Mouse (Mus musculus) c-Kit-negative CD71-positive TER-119-positive erythroid progenitor cells, embryonic 14.5 days (primary cell): ENCODE data around the gene Zfp612.
"Not testable (repeated sequence)": the region's sequence is repeated elsewhere in the genome, so short reads cannot be mapped to it uniquely, and the experiment has no call there.

Experiments
- DNase-seq: peaks from one replicate; pipeline ENCODE4 v3.0.0-alpha.2; 2013; ENCODE audit warnings: low read depth, low spot score

Zfp612 gene

DNA sequence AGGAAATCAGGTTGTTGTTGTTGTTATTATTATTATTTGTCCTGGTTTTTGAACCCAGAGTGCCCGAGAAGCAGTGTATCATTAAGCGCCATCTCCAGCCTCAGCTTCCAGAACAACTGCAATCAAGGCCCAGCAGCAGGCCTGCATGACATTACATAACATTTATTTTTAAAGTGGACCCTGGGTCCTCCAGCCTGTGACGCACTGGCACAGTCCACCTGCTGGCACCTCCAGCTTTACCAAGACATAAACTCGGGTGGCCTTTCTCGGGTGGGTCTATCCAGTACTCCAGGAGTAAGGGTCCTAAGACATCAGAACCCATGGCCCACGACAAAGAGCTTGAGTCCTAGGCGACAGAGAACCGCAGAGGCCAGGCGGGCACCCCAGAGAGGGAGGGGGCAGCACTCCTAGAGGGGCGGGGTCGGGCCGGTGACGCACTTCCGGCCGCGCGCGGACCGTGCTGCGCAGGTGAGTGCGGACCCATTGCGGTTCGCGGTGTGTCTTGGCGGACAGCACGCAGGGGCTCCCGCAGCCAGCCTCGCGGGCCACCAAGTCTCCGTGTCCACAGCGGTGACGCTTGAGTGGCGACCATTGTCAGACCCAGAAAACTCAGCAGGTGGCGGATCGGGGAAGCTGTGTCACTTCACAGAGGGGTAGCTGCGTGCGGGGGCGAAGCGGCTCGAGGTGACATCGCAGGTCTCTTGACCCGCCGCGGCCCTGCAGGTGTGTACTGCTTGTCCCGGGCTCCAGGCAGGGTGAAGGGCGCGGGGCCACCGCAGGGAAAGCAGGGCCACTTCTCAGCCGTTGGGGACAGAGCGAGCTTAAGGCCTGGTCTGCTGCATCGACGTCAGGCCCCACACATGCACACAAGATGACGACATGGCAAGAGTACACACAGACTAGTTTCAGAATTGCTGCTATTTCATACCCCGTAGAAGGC is at the start of gene Zfp612:
TSS of gene Zfp612 (plus strand) at position 465 of the 940 bp plus-strand sequence.
- DNase-seq, result no peak

DNA sequence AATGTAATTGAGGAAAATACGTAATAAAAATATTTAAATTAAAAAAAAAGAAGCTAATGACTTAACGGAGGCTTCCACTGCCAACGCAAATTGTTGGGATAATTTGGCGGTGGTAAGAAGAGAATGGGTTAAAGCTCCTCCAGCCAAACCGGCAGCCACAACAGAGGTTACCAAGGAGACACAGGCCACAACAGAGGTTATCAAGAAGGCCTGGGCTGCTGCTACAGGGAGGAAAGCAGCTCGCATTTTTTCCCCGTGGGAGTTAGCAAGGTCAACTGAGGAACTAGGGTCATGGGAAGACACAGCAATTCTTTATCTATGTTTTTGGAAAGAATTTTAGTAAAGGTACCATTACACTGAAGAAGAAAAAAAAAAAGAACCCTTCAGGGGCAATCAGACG is 45.8 kb upstream of the Zfp612 start:
- not testable (repeated sequence) for DNase-seq

DNA sequence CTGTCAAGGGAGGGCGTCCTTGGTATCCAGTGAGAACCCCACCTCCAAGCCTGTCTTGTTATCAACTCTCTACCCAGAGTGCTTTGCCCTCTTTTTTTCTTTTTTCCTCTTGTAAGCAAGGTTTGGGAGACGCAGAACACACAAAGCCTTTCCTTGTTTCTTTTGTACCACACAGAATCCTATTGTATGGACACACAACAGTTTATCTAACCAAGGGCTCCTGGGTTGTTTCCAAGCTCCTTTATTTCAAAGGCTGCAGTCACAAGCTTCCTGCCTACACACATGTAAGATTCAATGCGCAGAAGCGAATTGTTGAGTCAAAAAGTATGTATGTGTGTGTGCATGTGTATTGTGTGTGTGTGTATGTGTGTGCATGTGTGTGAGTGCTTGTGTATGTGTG is 45.2 kb upstream of the Zfp612 start:
- DNase-seq, result no peak

DNA sequence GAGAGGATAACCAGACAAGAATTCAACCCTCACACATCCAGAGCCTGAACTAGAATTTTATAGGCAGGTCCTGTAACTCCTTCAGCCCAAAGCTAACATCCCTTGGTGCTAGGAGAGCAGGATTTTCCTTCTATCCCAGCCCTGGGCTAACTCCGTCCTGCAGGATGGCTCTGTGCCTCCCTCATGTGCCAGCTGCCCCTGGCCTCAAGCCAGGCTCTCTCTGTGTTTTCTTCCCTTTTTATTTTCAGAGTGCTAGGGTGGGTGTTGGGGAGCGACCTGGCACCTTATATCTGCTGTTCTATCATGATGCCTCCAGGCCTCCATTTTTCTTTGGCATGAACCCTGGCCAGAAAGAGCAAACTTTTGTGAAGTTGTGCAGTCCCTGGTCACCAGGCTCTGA is 43.4 kb upstream of the Zfp612 start:
- DNase-seq, result no peak

DNA sequence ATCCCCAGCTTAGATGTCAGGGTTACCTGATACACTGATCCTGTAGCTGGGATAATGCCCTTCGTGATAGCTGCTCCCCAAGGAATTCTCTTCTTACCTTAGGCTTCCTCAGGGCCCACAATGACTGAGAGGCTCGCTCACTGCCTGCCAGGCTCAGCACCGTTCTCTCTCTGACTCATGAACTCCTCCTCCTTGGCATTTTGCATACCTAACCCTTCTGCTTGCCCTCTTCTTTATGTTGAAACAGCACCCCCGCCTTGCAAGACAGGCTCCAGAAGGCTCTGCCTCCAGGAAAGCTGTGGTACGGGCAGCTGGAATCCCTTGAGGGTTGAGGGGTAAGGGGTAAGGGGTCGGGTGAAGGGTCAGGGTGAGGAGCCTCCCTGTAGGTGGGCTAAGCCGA is 40.3 kb upstream of the Zfp612 start:
- no peak for DNase-seq

DNA sequence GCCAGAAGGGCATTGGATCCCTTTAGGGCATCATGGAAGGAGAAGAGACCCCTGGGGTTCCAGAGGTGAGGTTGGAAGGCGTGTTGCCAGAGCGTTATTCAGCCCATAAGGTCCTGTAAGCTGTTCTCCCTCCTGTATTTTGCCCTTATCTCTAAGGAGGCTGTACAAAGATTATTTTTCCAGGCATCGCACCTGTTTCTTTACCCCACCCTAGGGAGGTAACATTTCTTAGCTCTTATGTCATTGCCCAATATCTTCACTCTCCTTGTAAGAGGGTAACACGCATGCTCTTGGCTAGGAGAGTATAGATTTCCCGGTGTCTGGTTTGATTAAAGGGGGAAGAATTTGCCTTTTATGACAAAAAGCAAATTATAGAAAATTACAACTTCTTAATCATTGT is 39.9 kb upstream of the Zfp612 start, which contains the start of gene Chst4:
TSS of gene Chst4 (minus strand) at position 82 of the 400 bp plus-strand sequence.
- no peak for DNase-seq

DNA sequence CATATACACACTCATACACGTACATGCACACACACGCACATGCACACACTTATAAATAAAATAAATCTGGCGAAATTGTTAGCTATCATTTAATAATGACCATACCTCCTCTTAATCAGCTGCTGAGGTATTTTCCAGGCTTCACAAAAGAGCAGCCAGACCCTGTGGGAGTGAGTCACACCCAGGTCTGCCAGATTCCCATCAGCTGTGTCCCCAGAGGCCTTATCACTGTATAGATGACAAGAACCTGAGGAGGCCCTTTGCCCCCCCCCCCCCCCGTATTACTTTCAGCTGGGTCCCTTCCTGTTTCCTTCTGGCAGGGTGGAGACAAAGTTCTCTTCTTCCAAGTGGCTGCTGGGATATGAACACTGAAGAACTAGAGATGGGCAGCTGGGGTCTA is 39.0 kb upstream of the Zfp612 start:
- DNase-seq, result no peak

DNA sequence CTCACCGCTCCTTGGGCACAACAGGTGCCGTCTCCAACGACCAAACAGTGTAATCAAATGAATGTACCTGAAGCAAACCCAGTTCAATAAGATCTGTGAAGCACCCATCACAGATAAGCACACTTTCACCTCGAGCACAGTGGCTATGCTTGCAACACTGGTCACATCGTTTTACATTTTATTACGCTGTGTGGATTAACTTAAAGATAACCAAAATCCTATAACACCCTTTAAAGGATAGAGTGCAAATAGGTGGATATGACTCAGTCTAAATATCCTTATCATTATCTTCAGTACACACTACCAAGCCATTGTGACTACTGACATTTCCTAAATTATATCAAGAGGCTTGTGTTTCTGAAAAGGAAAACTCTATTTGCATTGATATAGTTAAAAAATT is 28.3 kb upstream of the Zfp612 start:
- DNase-seq, result no peak

DNA sequence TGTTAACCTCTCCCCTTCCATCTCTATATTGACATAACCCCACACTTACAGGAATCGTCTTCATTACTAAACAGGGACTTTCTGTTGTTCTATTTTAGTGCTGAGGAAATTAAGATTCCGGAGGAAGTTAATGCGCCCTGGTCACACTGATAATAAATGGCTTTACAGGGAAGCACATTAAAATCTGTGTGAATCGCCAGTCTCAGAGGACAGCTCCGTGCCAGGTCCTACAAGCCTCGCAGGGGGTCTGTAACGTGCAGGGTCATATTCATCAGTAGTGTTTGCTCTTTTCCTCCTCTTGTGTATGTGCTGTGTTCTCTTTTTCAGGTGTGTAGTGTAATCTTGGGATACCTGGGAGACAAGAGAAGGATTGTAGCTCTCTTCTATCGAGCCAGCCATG is 21.3 kb upstream of the Zfp612 start:
- DNase-seq, result no peak

DNA sequence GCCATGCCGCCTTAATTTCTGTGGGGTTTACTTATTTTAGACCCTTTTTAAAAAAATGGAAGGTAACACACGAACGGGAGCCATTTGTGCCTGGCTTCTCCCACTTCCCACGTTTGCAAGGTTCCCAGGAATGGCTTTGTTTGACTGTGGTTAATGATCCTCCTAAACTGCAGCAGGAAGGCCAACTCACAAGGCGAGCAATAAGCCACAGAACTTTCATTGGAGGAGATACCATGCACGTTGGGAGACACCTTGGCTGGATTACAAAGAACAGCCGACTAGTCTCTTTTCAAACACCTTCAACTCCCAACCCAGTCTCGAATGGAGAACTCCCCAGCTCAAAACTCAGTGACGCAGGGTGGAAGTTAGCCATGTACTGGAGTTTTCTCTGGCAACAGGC is 15.4 kb upstream of the Zfp612 start:
- no peak for DNase-seq

DNA sequence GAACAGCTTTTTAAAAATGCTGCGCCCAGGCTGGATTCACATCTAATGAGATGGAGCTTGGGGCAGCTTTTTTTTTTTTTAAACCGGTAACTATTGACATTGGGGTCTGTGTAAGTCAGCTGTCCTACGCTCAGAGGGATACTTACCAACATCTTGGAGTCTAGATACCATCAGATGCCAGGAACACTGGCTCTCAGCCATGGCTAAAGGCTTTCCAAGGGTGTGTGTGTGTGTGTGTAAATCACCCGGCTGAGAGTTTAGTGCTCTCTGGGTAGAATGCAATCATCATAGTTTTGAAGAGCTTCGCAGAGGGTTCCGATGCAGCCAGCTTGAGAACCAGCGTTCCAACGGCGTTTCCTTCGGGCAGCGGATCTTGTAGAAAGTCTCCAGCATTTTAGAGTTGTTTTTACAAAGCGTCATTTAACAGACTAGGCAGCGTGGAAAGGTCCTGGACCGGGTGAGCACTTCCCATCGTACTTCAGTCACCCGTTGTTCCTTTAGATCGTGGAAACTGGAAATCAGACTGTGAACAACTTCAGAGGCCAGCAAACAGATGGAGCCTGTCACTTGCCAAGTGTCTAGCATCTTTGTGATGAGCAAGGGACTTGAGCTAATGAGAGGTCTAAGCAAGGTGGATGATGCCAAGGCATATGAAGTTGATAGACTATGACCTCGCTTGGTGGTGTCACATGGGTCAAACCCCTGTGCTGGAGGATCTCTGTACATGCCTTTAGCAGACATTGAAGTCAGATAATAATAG is 14.8 kb upstream of the Zfp612 start:
- no peak for DNase-seq

DNA sequence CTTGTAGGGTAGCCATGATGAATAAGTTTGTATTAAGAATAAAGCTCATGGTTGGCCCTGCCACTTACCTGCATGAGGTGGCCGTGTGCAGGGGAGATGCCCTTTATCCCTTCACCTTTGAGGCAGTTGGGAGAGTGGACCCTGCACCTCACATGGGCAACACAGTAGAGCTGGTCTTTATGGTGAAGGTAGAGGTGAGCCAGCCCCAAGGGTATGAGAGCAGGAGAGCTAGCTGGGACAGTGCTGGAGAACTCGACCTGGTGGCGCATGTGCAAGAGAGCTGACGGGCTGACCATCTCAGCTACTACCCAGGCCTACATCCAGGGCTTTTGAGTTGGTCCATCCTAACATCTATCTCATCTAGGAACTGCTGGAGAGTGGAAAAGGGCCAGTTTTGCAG is 13.9 kb upstream of the Zfp612 start:
- no peak for DNase-seq

DNA sequence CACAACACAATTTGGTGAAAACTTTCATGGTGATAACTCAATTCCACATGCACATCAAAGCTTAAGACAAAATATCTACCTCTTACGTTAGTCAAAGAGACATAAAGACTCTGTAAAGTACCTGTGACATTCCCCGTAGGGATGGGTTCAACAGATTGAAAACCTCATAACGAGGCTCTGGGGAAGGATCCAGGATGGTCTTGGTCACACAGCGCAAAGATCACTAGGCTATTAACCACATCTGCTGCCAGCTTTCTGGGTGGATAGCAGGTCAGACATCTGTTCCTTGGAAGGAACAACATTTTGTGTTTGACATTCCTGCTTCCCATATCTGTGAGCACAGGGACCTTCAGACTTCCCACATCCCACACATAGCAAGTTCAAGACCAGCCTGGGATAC is 9.8 kb upstream of the Zfp612 start:
- DNase-seq, result no peak

DNA sequence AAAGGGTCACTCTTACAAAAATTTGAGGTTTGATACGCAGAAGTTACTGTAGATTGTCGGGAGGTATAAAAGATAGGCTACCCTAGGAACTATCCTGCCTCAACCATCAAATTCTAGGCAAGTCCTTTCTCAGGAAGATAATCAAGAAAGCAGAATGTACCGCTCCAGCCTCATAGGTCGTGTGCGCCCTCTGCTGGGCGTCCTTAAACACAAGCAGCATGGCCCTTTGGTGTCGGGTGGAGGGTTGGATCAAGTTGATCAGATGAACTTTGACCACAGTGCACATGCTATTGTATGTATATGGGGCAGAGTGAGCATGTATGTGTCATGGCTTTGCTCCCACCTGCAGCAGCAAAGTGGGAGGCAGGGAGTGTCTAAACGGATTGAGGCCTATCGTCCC is 7.9 kb upstream of the Zfp612 start:
- DNase-seq, result peak; percentile 24

DNA sequence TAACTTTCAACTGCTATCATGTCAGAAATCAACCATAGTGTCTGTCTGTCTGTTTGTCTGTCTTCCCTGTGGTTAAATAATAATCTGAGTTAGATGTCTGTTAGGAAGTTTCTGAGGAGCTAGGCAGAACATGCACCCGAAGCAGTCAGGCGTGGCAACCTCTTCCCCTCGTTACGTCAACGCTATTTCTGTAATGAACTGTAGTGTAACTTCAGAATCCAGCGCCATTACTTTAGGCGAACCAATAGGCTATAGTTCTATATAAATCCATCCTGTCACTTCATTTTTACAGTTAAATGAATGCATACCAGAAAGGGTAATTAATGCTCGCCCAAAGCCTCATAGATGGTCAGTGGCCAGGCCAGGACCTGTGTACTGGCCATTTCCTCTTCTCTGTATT is 5.0 kb upstream of the Zfp612 start:
- no peak for DNase-seq

DNA sequence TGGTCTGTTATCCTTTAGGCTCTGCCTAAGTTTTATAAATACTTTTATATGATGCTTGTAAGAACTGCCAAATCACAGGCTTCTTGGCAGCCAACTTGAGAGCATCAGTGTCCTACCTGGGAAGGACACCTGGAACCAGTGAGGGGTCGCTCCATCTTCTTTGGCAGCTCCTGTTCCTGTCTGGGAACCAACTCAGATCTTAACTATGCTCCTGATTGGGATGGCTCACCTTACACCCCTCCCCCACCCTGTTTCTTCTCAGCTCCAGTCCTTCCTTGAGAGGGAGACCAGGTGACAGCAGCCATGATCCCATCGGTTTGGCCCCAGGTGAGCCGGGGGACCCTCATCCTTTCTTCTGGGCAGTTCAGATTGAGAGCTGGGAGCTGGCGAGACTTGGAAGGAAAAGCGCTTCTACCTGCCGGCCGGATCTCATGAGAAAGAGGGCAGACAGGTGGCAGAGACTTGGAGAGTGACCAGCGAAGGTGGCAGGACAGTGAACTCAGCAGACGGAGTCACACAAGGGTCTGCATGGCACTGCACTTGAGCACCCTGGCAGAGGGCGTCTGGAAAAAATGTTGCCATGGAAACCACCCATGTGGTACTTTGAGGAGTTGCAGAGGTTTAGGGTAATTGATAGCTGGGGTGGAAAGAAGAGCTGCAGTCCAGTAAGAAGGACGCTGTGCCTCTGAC is 3.0 kb downstream of the Zfp612 start:
- no peak for DNase-seq

DNA sequence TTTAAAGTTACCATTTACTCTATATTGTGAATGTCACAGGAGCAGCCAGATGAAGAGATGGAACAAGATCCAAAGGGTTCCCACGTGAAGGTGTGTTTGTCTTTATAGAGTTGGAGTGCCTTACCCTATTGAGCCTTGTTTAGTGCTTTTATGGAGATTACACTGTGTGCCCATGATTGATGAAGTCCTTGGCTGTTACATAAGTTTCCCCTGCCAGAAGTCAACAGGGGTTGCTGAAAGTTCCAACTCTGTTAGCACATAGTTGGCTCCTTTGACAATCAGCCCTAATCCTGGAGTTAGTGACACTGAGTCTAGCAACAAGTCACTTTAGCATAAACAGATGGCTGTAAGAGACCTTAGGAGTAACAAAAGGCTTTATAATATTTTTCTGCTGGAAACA is 12.3 kb downstream of the Zfp612 start:
- no peak for DNase-seq

DNA sequence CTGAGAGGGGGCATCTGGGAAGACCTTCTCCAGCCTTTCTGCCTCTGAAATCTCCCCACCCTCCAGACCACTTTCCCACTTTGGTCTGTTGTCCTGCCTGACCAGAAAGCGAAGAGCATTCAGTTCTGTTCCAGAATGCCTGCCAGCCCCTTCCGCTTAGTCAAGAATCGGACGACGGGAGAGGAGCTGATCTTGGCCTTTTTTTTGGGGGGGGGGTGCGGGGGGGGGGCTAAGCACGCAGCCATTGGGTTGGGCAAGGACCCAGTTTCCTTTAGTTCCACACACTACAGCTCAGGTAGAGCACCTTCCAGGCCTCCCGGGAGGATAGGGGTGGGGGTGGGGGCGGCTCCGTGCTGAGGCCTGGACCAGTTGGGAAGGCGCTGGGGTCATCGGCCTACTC is 21.4 kb downstream of the Zfp612 start, which contains the start of gene Gm21964:
TSS of gene Gm21964 (plus strand) at position 301 of the 400 bp plus-strand sequence.
- DNase-seq, result no peak

DNA sequence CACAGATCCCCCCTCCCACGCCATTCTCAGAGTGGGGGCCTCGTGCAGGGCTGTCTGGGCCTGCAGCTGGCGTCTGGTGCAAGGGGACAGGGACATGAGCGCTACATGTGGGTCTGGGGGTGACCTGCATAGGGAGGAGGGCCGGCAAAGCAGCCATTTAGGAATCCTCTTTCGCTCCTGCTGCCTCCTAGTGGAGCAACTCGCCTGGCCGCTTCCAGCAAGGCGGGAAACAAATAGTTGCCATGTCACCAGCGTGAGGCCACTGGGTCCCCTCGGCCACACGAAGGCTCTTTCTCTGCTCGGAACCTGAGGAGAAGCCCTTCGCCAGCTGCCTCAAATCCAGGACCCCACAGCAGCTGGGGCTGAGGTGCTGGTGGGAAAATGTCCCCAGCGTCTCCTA is 22.1 kb downstream of the Zfp612 start:
- DNase-seq, result no peak

DNA sequence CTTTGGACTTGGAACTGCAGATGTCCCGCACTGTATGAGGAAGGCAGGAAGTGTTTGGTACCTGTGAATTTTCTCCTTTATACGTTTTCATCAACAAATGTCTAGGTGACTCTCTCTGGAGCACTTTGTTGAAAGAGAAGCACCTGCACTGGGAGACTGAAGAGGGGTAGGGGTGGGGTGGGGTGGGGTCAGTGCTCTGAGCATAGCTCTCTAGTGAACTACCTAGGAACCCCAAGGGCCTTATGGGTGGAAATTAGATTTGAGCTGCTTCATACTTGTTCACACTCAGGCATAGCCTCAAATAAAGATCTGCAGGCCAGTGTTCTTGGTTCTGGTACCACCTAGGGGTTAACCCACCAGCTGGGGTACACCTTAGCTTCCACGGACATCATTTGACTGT is 23.1 kb downstream of the Zfp612 start, which contains the start of gene Gm17720:
TSS of gene Gm17720 (minus strand) at position 101 of the 400 bp plus-strand sequence.
- DNase-seq, result no peak

DNA sequence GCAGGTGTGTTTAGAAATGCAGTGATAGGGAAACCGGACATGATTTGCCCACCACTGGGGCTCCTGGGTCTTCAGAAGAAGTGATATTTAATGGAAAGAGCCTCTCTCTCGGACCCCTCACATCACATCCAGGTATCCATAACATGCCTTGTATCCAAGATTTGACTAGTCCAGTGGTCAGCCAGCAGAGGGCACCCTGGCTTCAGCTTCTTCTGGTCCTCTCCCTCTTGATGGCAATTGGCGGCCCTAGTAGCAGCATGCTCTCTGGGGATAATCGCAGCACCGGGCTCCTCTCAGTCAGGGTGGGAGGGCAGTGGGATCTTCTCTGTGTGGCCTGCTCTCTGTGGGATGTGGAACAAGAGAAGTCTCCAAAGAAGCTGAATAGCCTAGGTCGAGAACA is 40.2 kb downstream of the Zfp612 start:
- no peak for DNase-seq

DNA sequence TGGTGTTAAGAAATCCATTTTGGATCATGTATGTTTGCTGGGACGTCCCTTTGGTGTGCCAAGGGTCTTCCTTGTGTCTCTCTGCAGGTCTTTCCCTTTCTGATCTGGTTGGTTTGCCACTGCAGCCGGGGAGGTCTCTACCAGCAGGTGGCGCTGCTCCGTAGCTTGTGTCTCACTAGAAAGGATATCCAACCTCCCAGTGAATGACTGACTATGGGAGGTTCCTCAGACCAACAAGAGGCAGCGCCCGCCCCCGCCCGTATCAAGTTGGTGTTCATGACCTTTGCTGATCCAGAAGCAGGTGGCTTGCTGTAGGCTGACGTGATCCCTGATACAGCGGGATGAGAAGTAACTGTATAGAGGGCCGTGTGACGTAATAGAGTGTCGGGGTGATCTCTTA is 51.0 kb downstream of the Zfp612 start:
- peak; percentile 9 for DNase-seq
